Mouse (Mus musculus) embryonic facial prominence, embryonic 15.5 days (tissue): Measurements from ENCODE around the gene 4933424G06Rik. TPM values are rescaled to one million over a fixed set of nuclear protein-coding genes. Genes with fewer than 3 reads are reported as not detected.

ENCODE experiments used
- ATAC-seq: fragments of 200-750 bp; cut with Nextera tagmentation; 2 replicates; pipeline ENCODE4 v1.8.0; 2017; ENCODE audit warnings: low read depth, moderate TSS enrichment; ENCODE audit not compliant: insufficient number of reproducible peaks, low FRiP score, low TSS enrichment
- H3K27ac ChIP-seq: fragments of 300-500 bp; sonication (generic); replicated peaks from 2 replicates; pipeline ENCODE4 v1.5.1; 2015; ENCODE audit warnings: mild to moderate bottlenecking, inconsistent platforms
- H3K27me3 ChIP-seq: fragments of 300-500 bp; sonication (generic); 2 replicates; pipeline ENCODE4 v1.6.1; 2015; ENCODE audit warnings: inconsistent platforms
- H3K36me3 ChIP-seq: fragments of 300-500 bp; sonication (generic); 2 replicates; pipeline ENCODE4 v1.6.1; 2015; ENCODE audit warnings: mild to moderate bottlenecking, inconsistent platforms
- H3K4me1 ChIP-seq: fragments of 300-500 bp; sonication (generic); 2 replicates; pipeline ENCODE4 v1.6.1; 2015; ENCODE audit warnings: inconsistent platforms
- H3K4me2 ChIP-seq: fragments of 300-500 bp; sonication (generic); replicated peaks from 2 replicates; pipeline ENCODE4 v1.6.1; 2015; ENCODE audit warnings: mild to moderate bottlenecking, inconsistent platforms
- H3K4me3 ChIP-seq: fragments of 300-500 bp; sonication (generic); replicated peaks from 2 replicates; pipeline ENCODE4 v1.5.1; 2015; ENCODE audit warnings: mild to moderate bottlenecking, inconsistent platforms
- H3K9ac ChIP-seq: fragments of 300-500 bp; sonication (generic); 2 replicates; pipeline ENCODE4 v1.6.1; 2015; ENCODE audit warnings: inconsistent platforms
- H3K9me3 ChIP-seq: fragments of 300-500 bp; sonication (generic); replicated peaks from 2 replicates; pipeline ENCODE4 v1.6.1; 2016; ENCODE audit warnings: inconsistent platforms
- WGBS: fragments of 180-500 bp; shearing (Covaris S2); methylation state at CpG from one replicate; pipeline ENCODE4 v1.1.7; 2015; 5-methylcytosine and 5-hydroxymethylcytosine counted together
- polyA plus RNA-seq: library from polyadenylated mRNA; unstranded; fragments of >200 nt; fragmentation: Nextera tagmentation; extraction: Ambion mirVana; gene quantifications from 2 replicates; pipeline ENCODE4 v1.2.1, GENCODE M21; 2015

Gene 4933424G06Rik
- polyA plus RNA-seq, 1 experiment from 2014 or later, result 0.44 TPM

GRCm38 (mm10) chr1:36753932-36754675, 44.2 kb downstream of the 4933424G06Rik start:
- Histone ChIP-seq H3K36me3 (no peaks in the 10 kb centered on the region), H3K27me3 (no peaks in the 10 kb centered on the region), H3K4me3 (no peak overlapping the region), H3K4me1 (no peaks in the 10 kb centered on the region), H3K4me2 (no peak overlapping the region), H3K9me3 (no peaks in the 10 kb centered on the region), H3K9ac (no peak overlapping the region), H3K27ac (no peak overlapping the region)
- no peak for ATAC-seq
- WGBS, result 74% methylated on average over 6 of the region's 6 CpGs

GRCm38 (mm10) chr1:36758553-36758952, 48.6 kb downstream of the 4933424G06Rik start:
- ATAC-seq, result no peak
- Histone ChIP-seq H3K4me3 (no peak overlapping the region), H3K27ac (no peak overlapping the region), H3K4me2 (no peak overlapping the region), H3K9ac (no peak overlapping the region), H3K27me3 (no peaks in the 10 kb centered on the region), H3K36me3 (no peaks in the 10 kb centered on the region), H3K9me3 (no peaks in the 10 kb centered on the region), H3K4me1 (no peaks in the 10 kb centered on the region)
- WGBS, result 80% methylated on average over 9 of the region's 9 CpGs

- H3K9me3 ChIP-seq, result no peaks in the 10 kb centered on the region
- H3K36me3 ChIP-seq, result no peaks in the 10 kb centered on the region
- no peaks in the 10 kb centered on the region for H3K4me1 ChIP-seq
- ATAC-seq, result no peak
- H3K27me3 ChIP-seq, result no peaks in the 10 kb centered on the region
- no peak overlapping the region for H3K9ac ChIP-seq
- WGBS, result 80% methylated on average over 18 of the region's 18 CpGs
- H3K4me3 ChIP-seq, result no peak overlapping the region
- H3K4me2 ChIP-seq, result no peak overlapping the region
- no peak overlapping the region for H3K27ac ChIP-seq
These were observed 49.1 kb downstream of the 4933424G06Rik start for GRCm38 (mm10) chr1:36759076-36759475.

GRCm38 (mm10) chr1:36760401-36760800, 50.5 kb downstream of the 4933424G06Rik start:
- Histone ChIP-seq H3K4me2 (no peak overlapping the region), H3K4me1 (no peaks in the 10 kb centered on the region), H3K36me3 (no peaks in the 10 kb centered on the region), H3K27me3 (no peaks in the 10 kb centered on the region), H3K4me3 (no peak overlapping the region), H3K9me3 (no peaks in the 10 kb centered on the region), H3K9ac (no peak overlapping the region), H3K27ac (no peak overlapping the region)
- 81% methylated on average over 9 of the region's 9 CpGs for WGBS
- no peak for ATAC-seq

GRCm38 (mm10) chr1:36761061-36761460, 51.1 kb downstream of the 4933424G06Rik start:
- no peak overlapping the region for H3K4me3 ChIP-seq
- ATAC-seq, result no peak
- no peaks in the 10 kb centered on the region for H3K27me3 ChIP-seq
- no peak overlapping the region for H3K27ac ChIP-seq
- no peaks in the 10 kb centered on the region for H3K36me3 ChIP-seq
- no peak overlapping the region for H3K4me2 ChIP-seq
- H3K4me1 ChIP-seq, result no peaks in the 10 kb centered on the region
- no peaks in the 10 kb centered on the region for H3K9me3 ChIP-seq
- 77% methylated on average over 8 of the region's 8 CpGs for WGBS
- no peak overlapping the region for H3K9ac ChIP-seq

GRCm38 (mm10) chr1:36761568-36761967, 51.6 kb downstream of the 4933424G06Rik start, which contains the start of gene Zap70:
Gene Zap70, plus strand, starts transcription at chr1:36761798.
- H3K4me3 ChIP-seq, result no peak within 1 kb of the TSS
- 78% methylated on average over 11 of the region's 11 CpGs for WGBS
- H3K27me3 ChIP-seq, result no peaks in the 10 kb centered on the region
- H3K36me3 ChIP-seq, result no peaks in the 10 kb centered on the region
- no peaks in the 10 kb centered on the region for H3K9me3 ChIP-seq
- no peak within 1 kb of the TSS for H3K27ac ChIP-seq
- no peak for ATAC-seq
- H3K4me1 ChIP-seq, result peaks cover 3% of the 10 kb centered on the region; the same call in 1 of the 2 replicates
- H3K4me2 ChIP-seq, result no peak within 1 kb of the TSS
- no peak within 1 kb of the TSS for H3K9ac ChIP-seq

- Histone ChIP-seq H3K27me3 (peaks cover 11% of the 10 kb centered on the region), H3K36me3 (no peaks in the 10 kb centered on the region), H3K27ac (peak overlapping the region; percentile 34), H3K9ac (no peak overlapping the region), H3K4me3 (no peak overlapping the region), H3K4me2 (no peak overlapping the region), H3K9me3 (no peaks in the 10 kb centered on the region), H3K4me1 (peaks cover 19% of the 10 kb centered on the region)
- no peak for ATAC-seq
- WGBS, result 38% methylated on average over 4 of the region's 4 CpGs
These were observed 56.7 kb downstream of the 4933424G06Rik start for GRCm38 (mm10) chr1:36766431-36767205.

GRCm38 (mm10) chr1:36767321-36767720, 57.4 kb downstream of the 4933424G06Rik start:
- ATAC-seq, result no peak

GRCm38 (mm10) chr1:36768786-36769185, 58.8 kb downstream of the 4933424G06Rik start:
- Histone ChIP-seq H3K9me3 (no peaks in the 10 kb centered on the region), H3K36me3 (no peaks in the 10 kb centered on the region), H3K27ac (no peak overlapping the region), H3K4me2 (no peak overlapping the region), H3K9ac (no peak overlapping the region), H3K27me3 (peaks cover 11% of the 10 kb centered on the region), H3K4me1 (peaks cover 19% of the 10 kb centered on the region), H3K4me3 (no peak overlapping the region)
- no peak for ATAC-seq
- 51% methylated on average over 5 of the region's 5 CpGs for WGBS

More at GRCm38 (mm10) chr1:36767321-36767720, 57.4 kb downstream of the 4933424G06Rik start:
- H3K36me3 ChIP-seq, result no peaks in the 10 kb centered on the region
- H3K9me3 ChIP-seq, result no peaks in the 10 kb centered on the region
- H3K27ac ChIP-seq, result no peak overlapping the region
- H3K4me3 ChIP-seq, result no peak overlapping the region
- no peak overlapping the region for H3K4me2 ChIP-seq
- WGBS, result 34% methylated on average over 10 of the region's 10 CpGs
- H3K4me1 ChIP-seq, result peaks cover 19% of the 10 kb centered on the region
- peaks cover 11% of the 10 kb centered on the region for H3K27me3 ChIP-seq
- H3K9ac ChIP-seq, result no peak overlapping the region

- 100% methylated on average over 1 of the region's 1 CpGs for WGBS
- ATAC-seq, result no peak
These were observed 60.0 kb downstream of the 4933424G06Rik start for GRCm38 (mm10) chr1:36769951-36770350.

GRCm38 (mm10) chr1:36770998-36771397, 61.0 kb downstream of the 4933424G06Rik start:
- WGBS, result 19% methylated on average over 27 of the region's 27 CpGs
- no peak; the same call in 1 of the 2 replicates for ATAC-seq
- Histone ChIP-seq H3K27ac (no peak overlapping the region), H3K27me3 (peaks cover 11% of the 10 kb centered on the region), H3K4me3 (peak overlapping the region; percentile 30), H3K9ac (no peak overlapping the region), H3K4me2 (peak overlapping the region; percentile 46), H3K9me3 (no peaks in the 10 kb centered on the region), H3K4me1 (peaks cover 19% of the 10 kb centered on the region), H3K36me3 (no peaks in the 10 kb centered on the region)

More at GRCm38 (mm10) chr1:36769951-36770350, 60.0 kb downstream of the 4933424G06Rik start:
- H3K36me3 ChIP-seq, result no peaks in the 10 kb centered on the region
- H3K4me1 ChIP-seq, result peaks cover 19% of the 10 kb centered on the region
- peaks cover 11% of the 10 kb centered on the region for H3K27me3 ChIP-seq
- no peak overlapping the region for H3K4me3 ChIP-seq
- H3K9ac ChIP-seq, result no peak overlapping the region
- no peaks in the 10 kb centered on the region for H3K9me3 ChIP-seq
- no peak overlapping the region for H3K27ac ChIP-seq
- H3K4me2 ChIP-seq, result no peak overlapping the region
